Mouse (Mus musculus): ENCODE data around the gene Npas3. TPM values are rescaled to one million over a fixed set of nuclear protein-coding genes. Genes with fewer than 3 reads are reported as not detected.

Gene Npas3
- polyA plus RNA-seq, 1 experiment = 0.11 TPM

DNA sequence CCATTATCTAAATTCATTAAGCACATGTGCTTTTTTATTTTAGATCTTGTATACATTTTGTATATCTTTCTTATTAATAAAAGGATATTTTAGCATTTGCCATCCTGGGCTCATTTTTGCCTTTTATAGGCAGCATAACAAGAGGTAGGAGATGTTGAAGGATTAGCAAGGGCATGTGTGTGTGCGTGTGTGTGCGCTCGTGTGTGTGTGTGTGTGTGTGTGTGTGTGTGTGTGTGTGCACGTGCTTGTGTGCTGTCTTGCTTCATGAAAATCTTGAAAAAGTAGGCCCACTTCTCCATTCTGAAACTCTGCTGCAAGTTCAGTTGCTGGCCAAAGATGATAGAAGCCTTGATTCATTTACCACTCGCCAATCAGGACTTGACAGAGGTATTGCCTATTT, 338.8 kb downstream of the Npas3 start:
- DNase-seq (ENCODE audit: low spot score) = no peak

DNA sequence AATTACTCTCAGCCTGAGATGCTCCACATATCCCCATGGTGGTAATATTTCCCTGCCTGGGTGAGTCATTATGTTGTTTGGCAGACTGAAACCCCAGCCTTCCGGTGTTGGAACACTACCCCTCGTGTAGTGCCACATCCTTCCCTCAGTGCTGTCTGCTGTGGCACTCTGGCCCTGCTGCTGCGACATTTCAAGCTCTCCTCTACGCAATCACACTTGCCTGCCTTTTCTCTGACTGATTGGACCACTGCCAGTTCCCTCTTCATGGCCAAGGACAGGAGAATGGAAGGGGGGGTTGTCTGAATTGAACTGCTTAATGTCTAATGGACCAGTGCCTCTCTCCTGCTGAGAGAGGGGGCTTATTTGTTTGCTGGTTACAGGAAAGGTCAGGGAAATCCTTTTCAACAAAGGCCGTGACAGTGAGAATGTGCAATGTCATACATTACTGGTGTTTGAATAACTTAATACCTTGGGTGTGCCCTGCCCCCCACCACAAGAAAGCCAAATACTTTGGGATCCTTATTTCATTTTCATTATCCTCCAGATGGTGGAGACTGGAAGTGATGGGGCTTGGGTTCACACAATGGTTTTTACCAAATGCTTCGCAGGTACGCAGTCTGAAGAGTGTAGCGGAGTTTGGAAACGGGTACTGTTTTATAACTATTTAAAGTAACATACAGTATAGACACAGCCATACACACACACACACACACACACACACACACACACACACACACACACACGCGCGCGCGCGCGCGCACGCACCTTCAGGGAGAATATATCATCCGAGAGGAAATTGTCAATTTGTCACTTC, 339.4 kb downstream of the Npas3 start:
- DNase-seq (ENCODE audit: low spot score) = no peak

DNA sequence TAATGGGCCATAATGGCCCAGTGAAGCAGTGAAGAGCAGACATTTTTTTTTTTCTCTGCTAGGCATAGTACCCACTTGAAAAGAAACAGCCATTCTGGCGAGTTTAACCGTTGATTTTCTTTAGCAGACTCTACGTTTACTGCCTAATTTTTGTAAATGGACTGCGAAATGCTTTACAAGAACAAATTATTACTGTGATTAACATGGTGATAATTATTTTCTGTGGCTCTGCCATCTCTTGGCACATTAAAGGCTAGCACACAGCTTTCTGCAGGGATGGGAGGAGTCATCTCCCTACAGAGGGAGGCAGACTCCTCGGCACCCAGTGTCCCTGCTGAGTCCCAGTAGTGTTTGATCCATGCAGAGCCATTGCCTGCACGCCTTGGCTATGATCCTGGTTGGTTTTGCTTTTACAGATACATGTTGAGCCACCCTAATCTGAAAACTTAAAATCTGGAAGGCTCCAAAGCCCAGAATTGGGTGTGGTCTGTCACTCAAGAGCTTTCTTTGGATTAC, 341.0 kb downstream of the Npas3 start:
- DNase-seq (ENCODE audit: low spot score) = no peak

DNA sequence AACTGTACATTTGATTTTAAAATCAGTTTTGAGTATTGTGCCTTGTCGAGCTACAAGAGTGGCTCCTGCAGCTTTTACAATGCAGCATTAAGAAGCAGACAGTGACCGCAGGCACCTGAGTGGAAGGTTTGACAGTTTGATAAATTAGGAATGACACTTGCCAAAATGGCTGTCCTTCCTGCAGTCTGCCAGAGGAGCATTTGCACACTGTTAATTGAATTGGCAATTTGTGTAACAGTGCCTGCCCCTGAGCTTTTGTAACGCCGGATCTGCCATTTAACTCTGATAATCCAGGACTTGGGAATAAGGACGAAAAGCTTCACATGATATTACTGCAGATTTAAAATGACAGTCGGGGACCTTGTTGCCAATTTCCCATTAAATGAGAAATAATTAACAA, 357.2 kb downstream of the Npas3 start:
- DNase-seq (ENCODE audit: low spot score) = no peak

DNA sequence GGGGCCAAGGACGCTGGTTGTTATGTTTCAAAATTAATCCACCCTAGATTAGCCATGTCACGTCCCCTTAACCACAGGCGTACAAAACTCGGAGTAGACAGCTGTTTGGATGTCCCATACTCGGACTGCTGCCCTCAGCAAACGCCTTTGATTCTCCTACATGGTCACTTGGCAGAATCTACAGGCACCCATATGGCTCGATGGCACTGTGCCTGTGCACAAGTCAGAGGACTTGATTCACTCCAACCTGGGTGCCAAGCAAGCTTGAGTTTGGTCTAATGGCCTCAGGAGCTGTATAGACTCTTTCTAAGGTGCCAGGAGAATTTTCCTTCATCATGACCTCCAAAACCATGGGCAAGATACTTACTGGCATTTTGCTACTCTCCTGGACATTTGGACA, 363.6 kb downstream of the Npas3 start:
- no peak for DNase-seq (ENCODE audit: low spot score)

DNA sequence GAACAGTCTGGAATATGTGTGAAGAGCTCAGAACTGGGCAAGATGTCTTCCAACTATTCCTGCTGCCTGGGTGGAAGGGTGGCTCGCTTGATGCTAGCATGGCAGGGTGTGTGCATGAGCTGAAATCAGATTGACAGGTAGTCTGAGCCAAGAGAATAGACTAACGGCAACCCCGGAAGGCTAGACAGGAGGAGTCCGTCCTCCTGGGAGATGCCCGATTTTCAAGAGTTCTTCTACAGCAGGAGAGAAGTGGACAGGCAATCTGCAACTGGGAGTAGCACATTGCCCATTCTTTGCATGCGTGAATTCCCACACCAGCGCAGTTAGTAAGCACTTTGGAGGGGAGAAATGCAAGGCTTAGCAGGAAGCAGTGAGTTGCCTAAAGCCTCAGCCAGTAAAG, 372.8 kb downstream of the Npas3 start:
- no peak for DNase-seq (ENCODE audit: low spot score)

DNA sequence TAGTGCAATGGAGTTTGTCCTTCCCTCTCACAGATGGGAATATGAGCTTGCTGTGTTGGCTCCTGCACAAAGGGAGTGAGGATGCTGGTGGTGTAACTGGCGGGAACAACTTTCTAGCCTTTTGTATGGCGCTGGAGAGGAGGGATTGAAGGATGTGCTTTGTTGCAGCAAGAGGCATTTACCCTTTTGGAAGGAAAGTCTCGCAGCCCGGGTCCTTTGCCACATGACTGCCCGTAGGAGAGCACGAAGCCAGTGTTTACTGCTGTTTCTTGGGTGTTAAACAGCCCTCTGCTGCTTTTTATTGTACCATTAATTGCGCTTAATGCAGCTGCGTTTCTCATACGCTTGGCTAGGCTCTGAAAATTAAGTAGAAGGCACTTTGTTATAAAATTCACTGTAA, 375.3 kb downstream of the Npas3 start:
- no peak for DNase-seq (ENCODE audit: low spot score)

DNA sequence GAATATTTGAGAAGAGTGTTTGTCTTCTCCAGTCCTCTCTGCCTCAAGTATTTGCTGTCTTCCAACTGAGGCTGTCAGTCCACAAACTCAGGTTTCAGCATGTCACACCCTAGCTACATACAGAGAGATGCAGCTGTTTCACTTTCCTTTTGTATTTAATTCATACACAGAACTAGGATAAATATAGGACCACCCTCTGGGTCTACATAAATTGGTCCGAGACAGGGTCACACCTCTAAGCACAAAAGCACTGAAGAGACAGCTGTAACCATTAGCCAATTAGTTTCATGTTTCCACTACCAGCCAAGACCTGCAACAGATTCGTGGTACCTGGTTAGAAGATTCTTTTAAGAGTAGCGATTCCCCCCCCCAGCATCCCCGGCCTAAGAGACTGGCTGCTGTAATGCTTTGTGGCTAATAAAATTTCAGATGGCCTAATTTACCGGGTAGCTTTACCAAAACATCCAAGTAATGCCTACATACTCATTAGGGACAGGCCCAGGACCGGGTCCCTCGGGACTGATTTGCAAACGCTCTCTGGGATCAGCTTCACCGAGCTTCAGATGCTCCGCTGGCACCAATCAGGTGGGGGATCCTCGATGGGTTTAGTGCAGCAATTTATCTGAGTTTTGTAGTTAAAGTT, 376.0 kb downstream of the Npas3 start:
- DNase-seq (ENCODE audit: low spot score) = no peak

DNA sequence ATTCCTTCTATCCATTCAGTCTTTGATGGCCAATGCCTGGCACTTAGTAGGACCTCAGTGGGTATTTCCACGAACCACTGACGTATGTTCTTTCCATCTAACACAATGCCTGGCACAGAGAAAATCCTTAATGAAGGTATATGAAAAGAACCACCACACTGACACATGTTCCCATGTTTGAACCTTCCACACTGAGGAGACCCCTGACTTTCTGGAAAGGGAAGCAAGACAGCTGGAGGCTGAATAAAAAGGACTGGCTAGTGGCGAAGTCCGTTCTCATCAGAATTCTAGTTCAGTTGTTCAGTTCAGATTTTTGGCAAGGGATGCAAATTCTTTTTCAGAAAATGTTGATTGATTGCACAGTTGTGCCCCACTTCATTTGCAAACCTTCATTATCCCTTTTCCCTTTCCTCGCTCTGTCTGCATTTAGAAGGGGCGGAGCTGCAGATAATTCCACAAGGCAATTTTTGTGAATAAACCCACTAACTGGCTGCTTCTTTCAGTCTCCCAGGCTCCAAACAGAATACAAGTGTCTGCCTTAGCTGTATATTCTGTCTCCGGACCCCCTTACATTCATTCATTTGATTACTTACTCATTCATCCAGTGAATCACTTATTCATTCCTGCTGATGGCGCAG, 381.1 kb downstream of the Npas3 start:
- no peak for DNase-seq (ENCODE audit: low spot score)

DNA sequence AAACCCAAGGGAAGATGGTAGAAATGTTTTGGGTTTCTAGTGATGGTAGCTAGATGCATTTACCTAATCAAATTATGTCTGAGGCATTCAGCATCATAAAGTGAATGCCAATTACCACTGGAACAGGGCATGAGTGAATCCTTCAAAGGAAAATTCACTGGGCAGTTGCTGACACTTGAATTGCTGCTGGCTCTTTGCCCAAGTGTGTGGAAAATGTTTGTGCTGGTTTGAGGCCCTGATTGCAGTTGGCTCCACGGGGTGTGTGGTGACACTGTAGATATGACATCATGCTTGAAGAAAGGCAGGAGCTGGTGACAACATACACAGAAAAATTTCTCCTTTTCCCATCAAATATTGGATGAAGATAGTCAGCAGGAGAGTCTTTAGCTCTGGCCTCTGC, 382.1 kb downstream of the Npas3 start:
- DNase-seq (ENCODE audit: low spot score) = no peak

DNA sequence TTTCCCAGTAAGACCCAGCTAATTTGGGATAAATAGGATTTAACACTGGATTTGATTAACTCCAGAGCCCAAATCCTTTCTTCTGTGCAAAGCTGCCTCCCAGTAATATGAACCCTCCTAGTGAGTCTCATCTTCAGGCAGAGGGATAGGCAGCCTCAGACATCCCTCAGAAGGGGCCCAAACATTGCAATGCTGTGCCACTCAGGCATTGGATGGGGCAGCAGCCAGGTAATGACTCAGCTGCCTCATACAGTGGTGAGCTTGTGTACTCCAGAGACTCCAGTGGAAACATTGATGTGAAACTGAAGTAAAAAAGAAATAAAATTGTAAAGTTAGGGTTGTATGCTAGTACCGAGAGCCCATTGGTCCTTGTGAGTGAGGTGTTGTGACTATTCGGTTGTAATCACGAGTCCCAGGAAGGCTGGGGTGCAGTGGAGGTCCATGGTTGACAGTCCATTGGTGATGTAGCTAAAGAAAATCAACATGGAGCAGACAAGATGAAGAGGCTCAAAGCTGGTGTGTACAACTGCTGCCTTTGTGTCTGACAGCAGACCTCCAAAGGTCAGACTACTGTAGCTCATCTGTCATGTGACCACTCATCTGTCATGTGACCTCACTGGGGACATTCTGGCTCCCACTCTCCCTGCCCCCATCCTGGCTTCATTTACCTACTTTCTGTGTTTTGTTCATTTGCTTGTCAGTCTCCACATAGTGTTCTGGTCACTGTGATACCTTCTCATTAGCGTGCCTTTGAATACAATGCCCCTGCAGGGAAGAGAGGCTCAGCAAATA, 383.0 kb downstream of the Npas3 start:
- DNase-seq (ENCODE audit: low spot score) = no peak

DNA sequence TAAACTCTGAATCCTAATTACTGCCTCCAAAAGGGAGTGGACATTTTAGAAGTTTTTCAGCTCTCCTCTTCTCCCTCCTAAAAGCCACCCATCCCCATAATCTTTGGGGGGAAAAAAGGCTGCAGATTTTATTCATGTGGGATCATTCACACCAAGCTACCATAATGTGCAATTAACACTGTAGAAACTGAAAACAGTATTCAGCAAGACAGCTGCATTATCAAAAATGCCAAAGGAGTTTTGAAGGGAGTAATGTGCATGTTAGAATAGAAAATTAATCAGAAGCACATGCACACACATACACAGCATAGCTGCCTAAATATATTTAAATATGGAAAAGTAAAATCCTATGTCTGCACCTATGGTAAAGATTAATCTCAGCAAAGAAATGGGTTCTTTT, 390.1 kb downstream of the Npas3 start:
- DNase-seq (ENCODE audit: low spot score) = no peak

DNA sequence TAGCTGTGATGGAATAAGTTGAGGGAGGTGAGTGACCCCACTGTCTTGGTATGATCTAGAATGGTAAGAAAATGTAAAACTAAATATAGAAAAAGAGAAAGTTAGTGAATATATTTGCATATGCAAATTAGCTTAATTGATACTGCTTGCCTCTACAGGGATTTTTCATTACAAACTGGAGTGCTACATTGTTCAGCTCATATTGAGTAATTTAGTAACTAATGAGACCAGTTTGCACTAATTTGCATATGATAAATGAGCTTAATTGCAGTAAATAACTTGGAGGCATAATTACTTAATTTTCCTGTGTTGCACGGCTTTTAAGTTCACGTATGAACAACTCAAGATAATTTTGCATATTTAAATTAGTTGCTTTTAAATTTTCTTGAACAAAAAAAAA, 398.8 kb downstream of the Npas3 start:
- no peak for DNase-seq (ENCODE audit: low spot score)

DNA sequence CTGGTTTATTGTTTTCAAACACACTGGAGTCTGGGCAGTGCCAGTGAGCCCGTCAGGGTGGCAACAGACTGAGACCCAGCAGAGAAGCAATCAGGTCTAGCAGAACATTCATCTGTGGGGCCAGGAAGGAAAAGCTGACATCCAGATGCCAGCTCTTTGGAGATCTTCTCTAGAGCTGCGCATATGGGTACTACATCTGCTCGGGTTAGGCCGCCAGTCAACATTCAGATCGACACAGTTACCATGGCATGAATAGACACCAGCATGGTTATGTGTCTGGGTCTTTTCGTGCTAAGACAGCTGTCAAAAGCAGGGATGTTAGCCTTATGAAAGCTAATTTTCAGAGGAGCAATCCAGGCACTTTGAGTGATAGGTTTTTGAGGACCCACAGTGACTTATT, 407.8 kb downstream of the Npas3 start:
- DNase-seq (ENCODE audit: low spot score) = no peak

DNA sequence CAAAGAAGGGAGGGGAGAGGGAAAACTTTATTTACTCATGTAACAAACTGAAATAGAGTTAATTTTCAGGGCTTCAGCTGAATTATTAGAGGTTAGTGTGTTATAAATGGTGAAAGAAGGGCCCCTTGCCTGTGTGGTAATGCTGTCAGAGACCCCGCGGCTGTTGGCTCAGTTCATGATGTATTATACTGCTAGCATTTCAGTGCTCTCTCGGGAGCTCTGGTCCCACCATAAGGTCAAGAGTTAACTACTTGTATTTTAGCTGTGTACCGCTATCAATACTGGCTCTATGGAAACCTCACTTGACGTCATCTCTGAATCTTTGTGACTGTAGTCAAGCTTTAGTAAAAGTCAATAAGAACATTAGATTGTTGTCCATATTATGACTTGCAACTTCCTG, 415.6 kb downstream of the Npas3 start:
- DNase-seq (ENCODE audit: low spot score) = no peak

DNA sequence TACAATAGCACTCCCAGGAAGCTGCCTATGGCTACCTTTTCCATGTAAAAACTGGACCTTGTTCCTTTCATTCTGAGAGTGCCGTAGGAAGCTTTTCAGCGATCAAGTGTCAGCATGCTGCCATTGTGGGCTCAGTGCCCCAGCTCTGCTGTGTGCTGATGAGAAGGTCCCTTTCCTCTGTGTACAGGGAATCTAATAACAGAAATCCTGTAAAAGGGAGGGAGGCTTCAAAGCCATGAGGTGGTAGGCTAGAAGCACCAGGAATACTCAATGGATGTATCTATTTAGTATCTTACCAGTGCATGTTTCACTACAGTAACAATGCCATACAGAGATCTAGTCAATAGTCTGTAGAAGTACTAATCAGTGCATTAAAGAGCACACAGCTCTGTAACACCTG, 423.4 kb downstream of the Npas3 start:
- DNase-seq (ENCODE audit: low spot score) = no peak

DNA sequence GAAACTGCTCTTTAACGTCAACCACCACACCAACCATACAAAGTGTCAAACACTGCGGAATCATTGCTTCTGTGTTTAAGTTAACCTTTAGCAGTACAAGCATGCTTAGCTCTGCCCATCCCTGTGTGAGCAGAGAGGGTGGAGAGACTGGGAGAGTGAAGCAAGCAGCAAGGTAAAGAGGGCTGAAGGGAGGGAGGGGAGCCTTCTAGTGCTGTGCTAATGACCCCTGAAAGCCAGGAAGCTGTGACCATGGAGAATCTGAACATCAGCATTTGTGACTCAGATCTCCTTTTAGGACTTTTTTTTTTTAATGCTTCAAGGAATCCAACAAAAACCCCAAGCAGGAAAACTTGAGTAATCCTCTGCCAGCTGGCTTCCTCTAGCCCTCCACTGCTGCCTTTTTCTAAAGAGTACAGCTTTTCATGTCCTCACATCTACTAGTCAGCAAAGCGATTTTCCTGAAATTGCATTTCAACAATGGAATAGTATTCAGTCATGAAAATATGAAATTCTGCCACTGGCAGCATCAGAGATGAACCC, 428.7 kb downstream of the Npas3 start:
- DNase-seq (ENCODE audit: low spot score) = no peak

DNA sequence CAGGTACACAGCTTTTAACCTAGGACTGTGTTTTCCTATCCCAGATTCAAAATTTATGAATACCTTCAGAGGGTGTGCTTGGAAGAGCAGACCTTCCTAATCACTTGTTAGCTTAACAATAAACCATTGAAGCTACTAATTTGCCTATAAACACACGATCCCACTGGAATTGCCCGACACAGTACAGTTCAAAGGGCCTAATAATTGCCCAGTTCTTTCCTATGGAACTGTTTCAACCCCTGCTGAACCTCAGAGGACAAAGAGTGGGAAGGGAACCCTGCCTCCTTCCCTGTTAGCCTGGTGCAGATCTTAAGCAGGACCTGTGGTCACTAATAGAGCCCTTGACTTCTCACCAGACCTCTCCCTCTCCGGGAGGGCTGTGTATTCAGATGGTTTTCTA, 429.7 kb downstream of the Npas3 start:
- no peak for DNase-seq (ENCODE audit: low spot score)

DNA sequence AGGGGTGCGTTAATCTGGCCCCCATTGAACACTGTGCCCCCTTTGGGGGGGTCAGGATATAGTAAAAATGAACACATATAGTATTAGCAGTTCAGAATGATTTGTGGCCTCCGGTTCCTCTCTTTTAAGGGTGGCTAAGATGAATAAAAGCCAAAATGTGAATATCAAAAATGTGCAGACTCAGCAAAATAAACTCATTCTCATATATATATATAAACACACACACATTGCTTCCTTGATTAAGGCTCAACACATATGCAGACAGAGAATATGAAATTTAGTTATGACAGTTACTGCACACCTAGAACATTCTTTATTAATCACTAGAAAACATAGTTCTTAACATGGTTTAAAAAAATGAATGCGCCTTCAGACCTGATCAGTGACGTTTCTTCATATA, 430.7 kb downstream of the Npas3 start:
- DNase-seq (ENCODE audit: low spot score) = no peak

DNA sequence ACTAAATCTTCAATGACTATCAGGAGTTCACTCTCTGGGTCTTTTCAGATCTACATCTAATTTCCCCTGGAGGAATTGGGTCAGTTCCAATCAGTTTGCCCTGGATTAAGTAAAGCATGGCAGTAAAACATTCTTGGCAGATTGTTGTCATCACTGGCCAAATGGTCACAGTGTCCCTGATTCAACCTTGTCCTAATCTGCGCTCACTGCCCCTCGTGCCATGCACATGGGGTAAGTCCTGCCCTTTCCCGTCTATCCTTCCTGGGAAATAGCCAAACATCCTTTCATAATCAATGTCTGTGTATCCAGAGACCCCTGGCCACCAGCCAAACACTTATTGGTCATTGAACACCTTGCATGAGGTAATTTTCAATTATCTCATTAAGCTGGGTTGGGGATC, 432.0 kb downstream of the Npas3 start:
- DNase-seq (ENCODE audit: low spot score) = no peak

DNA sequence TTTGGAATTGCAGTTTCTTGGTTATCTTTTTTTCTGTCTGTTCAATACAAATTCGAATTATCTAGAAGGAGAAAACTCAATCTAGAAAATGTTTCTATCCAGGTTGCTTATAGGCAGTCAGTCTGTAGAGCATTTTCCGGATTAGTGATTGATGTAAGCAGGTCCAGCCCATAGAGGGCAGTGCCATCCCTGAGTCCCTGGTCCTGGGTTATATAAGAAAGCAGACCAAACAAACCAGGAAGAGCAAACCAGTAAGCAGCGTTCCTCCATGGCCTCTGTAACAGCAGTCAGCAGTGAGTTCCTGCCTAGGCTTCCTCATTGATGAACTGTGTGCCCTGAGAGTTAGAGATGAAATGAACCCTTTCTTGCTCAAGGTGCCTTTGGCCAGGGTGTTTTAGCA, 433.6 kb downstream of the Npas3 start:
- no peak for DNase-seq (ENCODE audit: low spot score)

DNA sequence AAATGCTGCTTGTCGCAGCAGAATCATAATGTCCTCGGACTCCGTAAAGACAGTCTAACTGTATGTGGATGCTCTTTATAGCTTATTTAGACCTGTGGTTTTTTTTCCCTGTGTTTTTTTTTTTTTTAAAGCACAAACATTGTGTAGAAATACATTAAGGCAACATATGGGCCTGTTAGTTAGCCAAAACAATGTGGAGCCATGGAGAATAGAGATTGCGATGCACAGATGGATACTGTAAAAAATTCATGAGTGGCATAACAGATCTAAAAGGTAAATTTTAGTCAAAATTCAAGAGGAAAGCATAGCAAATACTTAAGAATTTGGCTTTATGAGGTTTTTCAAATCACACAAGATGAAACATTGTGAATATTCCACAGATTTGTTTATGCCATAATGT, 444.0 kb downstream of the Npas3 start:
- DNase-seq (ENCODE audit: low spot score) = no peak
